Mouse (Mus musculus) heart, adult 2 months (tissue): ENCODE measurements around the gene B9d2. TPM values are rescaled to one million over a fixed set of nuclear protein-coding genes. Genes with fewer than 3 reads are reported as not detected.

Experiments used
- DNase-seq, 2 experiments: peaks; one replicate each; pipeline ENCODE4 v3.0.0; 2021
- H3K27ac ChIP-seq: fragments of 200-600 bp; 2 replicates; pipeline ENCODE4 v1.8.1; 2022
- H3K27me3 ChIP-seq: fragments of 200-500 bp; 2 replicates; pipeline ENCODE4 v1.6.1; 2012; ENCODE audit warnings: mild to moderate bottlenecking, low read length, inconsistent platforms, mixed read lengths; ENCODE audit not compliant: control insufficient read depth, insufficient read depth
- H3K36me3 ChIP-seq: fragments of 200-500 bp; 2 replicates; pipeline ENCODE4 v1.6.1; 2012; ENCODE audit warnings: low read length, inconsistent platforms; ENCODE audit not compliant: control insufficient read depth, insufficient read depth
- H3K4me1 ChIP-seq: fragments of 200-500 bp; 2 replicates; pipeline ENCODE4 v1.6.1; 2011; ENCODE audit warnings: low read length; ENCODE audit not compliant: control insufficient read depth, insufficient read depth
- H3K4me3 ChIP-seq: fragments of 200-600 bp; 2 replicates; pipeline ENCODE4 v1.8.1; 2022
- H3K79me2 ChIP-seq: fragments of 200-500 bp; replicated peaks from 2 replicates; pipeline ENCODE4 v1.6.1; 2012; ENCODE audit warnings: mild to moderate bottlenecking, inconsistent platforms, low read length, moderate library complexity, mixed read lengths; ENCODE audit not compliant: control insufficient read depth, insufficient read depth
- H3K9ac ChIP-seq: fragments of 200-500 bp; 2 replicates; pipeline ENCODE4 v1.6.1; 2012; ENCODE audit warnings: low read depth, mild to moderate bottlenecking, control low read depth, inconsistent platforms, low read length, mixed read lengths
- CTCF ChIP-seq: fragments of 200-600 bp; IDR thresholded peaks from 2 replicates; pipeline ENCODE4 v1.8.1; 2022; ENCODE audit warnings: antibody characterized with exemption, mild to moderate bottlenecking, moderate library complexity
- EP300 ChIP-seq: fragments of 200-500 bp; IDR thresholded peaks from 2 replicates; pipeline ENCODE4 v1.6.1; 2011; ENCODE audit warnings: low read depth, low read length, control low read depth; ENCODE audit not compliant: insufficient read depth
- POLR2A ChIP-seq: fragments of 200-500 bp; IDR thresholded peaks from 2 replicates; pipeline ENCODE4 v1.6.1; 2011; ENCODE audit warnings: mild to moderate bottlenecking, low read depth, low read length, control low read depth; ENCODE audit not compliant: insufficient read depth
- WGBS: fragments of 180-500 bp; shearing (Covaris S2); methylation state at CpG from one replicate; pipeline ENCODE4 v1.1.7; 2018; 5-methylcytosine and 5-hydroxymethylcytosine counted together
- intact Hi-C: fragments of 180-260 bp; cut with DNase I; formaldehyde crosslinking; loops from one replicate; pipeline ENCODE4 v1.15.1; 2025
- polyA plus RNA-seq: library from polyadenylated mRNA; depleted of rRNA; stranded (reverse); fragments of >200 nt; gene quantifications from 2 replicates; pipeline ENCODE4 v1.2.3, GENCODE M21; 2012
- total RNA-seq, 2 experiments: library from RNA; stranded (reverse); gene quantifications; 2 replicates each; pipeline ENCODE4 v1.2.3; 2021

The B9d2 gene
- total and polyA plus RNA-seq, 3 experiments: 7.9 to 32.2 (median 10.2) TPM

DNA sequence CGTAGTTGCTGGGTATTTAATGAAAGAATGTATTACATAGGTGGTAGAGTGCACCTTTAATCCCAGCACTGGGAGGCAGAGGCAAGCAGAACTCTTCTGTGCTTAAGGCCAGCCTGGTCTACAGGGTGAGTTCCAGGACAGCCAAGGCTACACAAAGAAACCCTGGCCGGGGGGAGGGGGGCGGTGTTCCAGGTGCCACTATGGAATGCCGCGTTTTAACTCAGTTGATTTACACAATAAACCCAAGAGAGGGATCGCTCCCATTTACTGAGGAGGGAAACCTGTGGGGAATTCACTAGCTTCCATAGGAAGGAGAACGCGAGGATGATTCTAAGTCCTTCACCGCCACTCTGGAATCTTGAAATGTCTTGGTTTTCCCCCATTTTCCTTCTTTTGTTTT, 10.9 kb upstream of the B9d2 start:
- WGBS: 84% methylated on average over 9 of the region's 9 CpGs
- Histone ChIP-seq H3K27ac (no peak overlapping the region), H3K9ac (no peak overlapping the region), H3K4me3 (no peak overlapping the region), H3K36me3 (no peaks in the 10 kb centered on the region), H3K79me2 (no peaks in the 10 kb centered on the region), H3K27me3 (no peaks in the 10 kb centered on the region), H3K4me1 (peaks cover 2% of the 10 kb centered on the region; the same call in 1 of the 2 replicates)
- DNase-seq: no peak
- TF ChIP-seq POLR2A (no peak), EP300 (no peak), CTCF (no peak)
- intact Hi-C loops: no loop called here

DNA sequence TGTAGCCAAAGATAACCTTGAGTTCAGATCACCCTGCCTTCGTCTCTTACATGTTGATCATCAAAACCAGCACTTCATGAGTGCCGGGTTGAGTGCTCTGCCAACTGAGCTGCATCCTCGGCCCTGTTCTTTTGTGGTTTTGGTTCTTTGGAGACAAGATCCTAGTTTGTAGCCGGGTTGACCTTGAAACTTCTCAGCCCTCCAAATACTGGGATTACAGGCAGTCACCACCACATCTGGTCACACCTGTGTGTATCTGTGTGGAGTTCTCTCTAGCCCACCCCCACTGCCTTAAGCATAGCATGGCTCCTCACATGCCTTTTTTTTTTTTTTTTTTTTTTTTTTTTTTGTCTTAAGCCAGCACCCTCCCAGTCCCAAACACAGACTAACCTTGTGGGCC, 10.5 kb upstream of the B9d2 start:
- DNase-seq: no peak
- no peak overlapping the region for H3K4me3 ChIP-seq
- H3K27ac ChIP-seq: no peak overlapping the region
- no peaks in the 10 kb centered on the region; the same call in 1 of the 2 replicates for H3K27me3 ChIP-seq
- TF ChIP-seq POLR2A (no peak), EP300 (no peak), CTCF (no peak)
- WGBS: 87% methylated on average over 4 of the region's 4 CpGs
- no peak overlapping the region for H3K9ac ChIP-seq
- no peaks in the 10 kb centered on the region for H3K79me2 ChIP-seq
- H3K36me3 ChIP-seq: no peaks in the 10 kb centered on the region
- intact Hi-C loops: no loop called here
- peaks cover 2% of the 10 kb centered on the region; the same call in 1 of the 2 replicates for H3K4me1 ChIP-seq

DNA sequence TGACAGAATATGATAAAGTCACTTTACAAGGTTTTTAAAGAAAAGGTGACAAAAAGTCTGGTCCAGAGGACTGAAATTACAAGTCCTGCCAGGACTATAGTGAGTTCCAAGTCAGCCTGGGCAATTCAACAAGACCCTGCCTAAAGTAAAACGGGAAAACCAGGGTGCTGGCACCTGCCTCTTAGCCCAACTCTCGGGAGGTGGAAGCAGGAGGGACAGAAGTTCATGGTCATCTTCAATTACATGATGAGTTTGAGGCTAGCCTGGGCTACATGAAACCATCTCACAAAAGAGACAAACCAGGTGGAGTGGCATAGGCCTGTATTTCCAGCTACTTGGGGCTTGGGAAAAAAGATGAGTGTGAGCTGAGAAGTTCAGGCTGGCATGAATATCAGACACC, 8.9 kb upstream of the B9d2 start:
- Histone ChIP-seq H3K36me3 (no peaks in the 10 kb centered on the region), H3K4me1 (peaks cover 2% of the 10 kb centered on the region; the same call in 1 of the 2 replicates), H3K9ac (no peak overlapping the region), H3K79me2 (no peaks in the 10 kb centered on the region), H3K27ac (no peak overlapping the region), H3K27me3 (no peaks in the 10 kb centered on the region; the same call in 1 of the 2 replicates), H3K4me3 (no peak overlapping the region)
- 66% methylated on average over 2 of the region's 2 CpGs for WGBS
- DNase-seq: no peak
- intact Hi-C loops: no loop called here
- TF ChIP-seq POLR2A (no peak), EP300 (no peak), CTCF (no peak)

DNA sequence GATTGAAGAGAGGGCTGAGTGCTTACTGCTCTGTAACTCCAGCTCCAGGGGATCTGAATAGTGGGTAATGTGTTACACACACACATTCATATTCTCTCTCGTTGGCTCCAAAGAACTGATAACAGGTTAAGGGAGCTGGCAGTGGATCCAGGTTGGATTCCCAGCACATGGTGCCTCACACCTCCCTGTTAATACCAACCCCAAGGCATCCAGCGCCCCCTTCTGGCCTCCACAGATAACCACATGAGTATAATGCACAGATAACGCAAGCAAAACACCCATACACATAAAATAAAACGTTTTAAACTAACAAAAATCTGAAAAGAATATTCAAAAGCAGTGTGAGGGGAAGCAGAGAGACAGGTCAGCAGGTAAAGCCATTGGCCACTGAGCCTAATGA, 8.1 kb upstream of the B9d2 start:
- H3K4me1 ChIP-seq: peaks cover 2% of the 10 kb centered on the region; the same call in 1 of the 2 replicates
- no peaks in the 10 kb centered on the region for H3K79me2 ChIP-seq
- no peak for TF ChIP-seq EP300
- TF ChIP-seq POLR2A: no peak
- TF ChIP-seq CTCF: peak; percentile 26
- no peaks in the 10 kb centered on the region; the same call in 1 of the 2 replicates for H3K27me3 ChIP-seq
- H3K36me3 ChIP-seq: no peaks in the 10 kb centered on the region
- intact Hi-C loops: no loop called here
- H3K9ac ChIP-seq: no peak overlapping the region
- H3K4me3 ChIP-seq: no peak overlapping the region
- 47% methylated on average over 4 of the region's 4 CpGs for WGBS
- H3K27ac ChIP-seq: no peak overlapping the region
- no peak for DNase-seq

- WGBS: 21% methylated on average over 9 of the region's 9 CpGs
- Histone ChIP-seq H3K4me1 (peaks cover 2% of the 10 kb centered on the region; the same call in 1 of the 2 replicates), H3K4me3 (no peak overlapping the region), H3K27me3 (no peaks in the 10 kb centered on the region; the same call in 1 of the 2 replicates), H3K27ac (no peak overlapping the region), H3K36me3 (no peaks in the 10 kb centered on the region), H3K9ac (no peak overlapping the region), H3K79me2 (no peaks in the 10 kb centered on the region)
- no peak for DNase-seq
- intact Hi-C loops: no loop called here
- TF ChIP-seq CTCF (no peak), EP300 (no peak), POLR2A (no peak)
Observed at GRCm38 (mm10) chr7:25674297-25674696, 6.3 kb upstream of the B9d2 start.

- H3K4me3 ChIP-seq: 0 out of 2 replicates have a peak within 1 kb of the TSS, but pooled peaks have one; percentile 12
- no peak within 1 kb of the TSS for H3K9ac ChIP-seq
- TF ChIP-seq EP300: no peak
- no peak for TF ChIP-seq CTCF
- no peak for TF ChIP-seq POLR2A
- DNase-seq: no peak
- H3K36me3 ChIP-seq: no peaks in the 10 kb centered on the region
- no peak within 1 kb of the TSS for H3K27ac ChIP-seq
- no peaks in the 10 kb centered on the region; the same call in 1 of the 2 replicates for H3K27me3 ChIP-seq
- WGBS: 3% methylated on average over 29 of the region's 29 CpGs
- intact Hi-C loops: no loop called here
- no peaks in the 10 kb centered on the region for H3K79me2 ChIP-seq
- peaks cover 2% of the 10 kb centered on the region; the same call in 1 of the 2 replicates for H3K4me1 ChIP-seq
Observed at GRCm38 (mm10) chr7:25674719-25675300, 5.8 kb upstream of the B9d2 start, which contains the start of gene Tmem91. Gene Tmem91 (minus strand): TSS chr7:25675166.
